Mouse (Mus musculus) cerebellum, adult 2 months (tissue): ENCODE results near the gene Pgm5.

Source experiments
- CTCF ChIP-seq: fragments of 200-500 bp; IDR thresholded peaks from 2 replicates; pipeline ENCODE4 v1.5.1; 2011; ENCODE audit warnings: low read depth, mild to moderate bottlenecking, control low read depth, low read length, moderate library complexity, borderline replicate concordance; ENCODE audit not compliant: insufficient read depth
- POLR2A ChIP-seq: fragments of 200-500 bp; IDR thresholded peaks from 2 replicates; pipeline ENCODE4 v1.6.1; 2011; ENCODE audit warnings: low read length, control low read depth, borderline replicate concordance; ENCODE audit not compliant: insufficient read depth

DNA sequence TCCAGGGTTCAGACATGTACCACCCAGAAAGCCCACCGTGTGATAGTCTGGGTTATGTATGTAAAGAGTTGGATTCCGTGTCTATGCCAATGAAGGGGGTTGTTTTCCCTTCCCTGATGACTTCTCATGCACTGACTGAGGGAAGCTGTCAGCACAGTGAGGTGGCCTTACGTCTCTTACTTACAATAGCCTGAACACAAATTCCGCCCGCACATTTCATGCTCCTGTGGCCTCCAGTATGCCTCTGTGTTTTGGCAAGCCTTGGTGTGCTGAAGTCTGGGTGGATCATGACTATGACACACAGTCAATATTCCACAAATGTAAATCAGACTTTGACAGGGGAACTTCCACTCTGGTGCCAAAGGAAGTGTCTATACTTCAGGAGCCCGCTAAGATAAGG lies 94.3 kb downstream of the Pgm5 start:
- TF ChIP-seq POLR2A (no peak), CTCF (no peak)
